Mouse (Mus musculus): Measurements from ENCODE around the gene Prex1.
A peak's percentile ranks its signal among the peaks of the same experiment; 100 is the strongest.

Gene Prex1

GRCm38 (mm10) chr2:166720416-166720815, 6.8 kb upstream of the Prex1 start:
- DNase-seq: no peak

GRCm38 (mm10) chr2:166719930-166720305, 6.3 kb upstream of the Prex1 start:
- DNase-seq: no peak

- no peak for DNase-seq
Measured at GRCm38 (mm10) chr2:166719301-166719929, 5.8 kb upstream of the Prex1 start.

- no peak for DNase-seq
Measured at GRCm38 (mm10) chr2:166716067-166716466, 2.4 kb upstream of the Prex1 start.

GRCm38 (mm10) chr2:166714427-166714699, 731 bp upstream of the Prex1 start:
- no peak for DNase-seq

- DNase-seq: peak; percentile 53
Measured at GRCm38 (mm10) chr2:166712801-166713689, 587 bp downstream of the Prex1 start.

GRCm38 (mm10) chr2:166712310-166712709, 1.3 kb downstream of the Prex1 start:
- no peak for DNase-seq

GRCm38 (mm10) chr2:166711681-166712132, 1.9 kb downstream of the Prex1 start:
- no peak for DNase-seq

- DNase-seq: no peak
Measured at GRCm38 (mm10) chr2:166709883-166710282, 3.7 kb downstream of the Prex1 start.

GRCm38 (mm10) chr2:166708304-166708703, 5.3 kb downstream of the Prex1 start:
- DNase-seq: no peak

GRCm38 (mm10) chr2:166706526-166706925, 7.1 kb downstream of the Prex1 start:
- no peak for DNase-seq

GRCm38 (mm10) chr2:166703491-166703890, 10.1 kb downstream of the Prex1 start:
- DNase-seq: no peak

GRCm38 (mm10) chr2:166702113-166702445, 11.6 kb downstream of the Prex1 start:
- DNase-seq: no peak

GRCm38 (mm10) chr2:166701248-166702112, 12.2 kb downstream of the Prex1 start:
- DNase-seq: no peak

GRCm38 (mm10) chr2:166700732-166701131, 12.9 kb downstream of the Prex1 start:
- no peak for DNase-seq

GRCm38 (mm10) chr2:166700116-166700515, 13.5 kb downstream of the Prex1 start:
- no peak for DNase-seq

GRCm38 (mm10) chr2:166699552-166699951, 14.1 kb downstream of the Prex1 start:
- no peak for DNase-seq

- no peak for DNase-seq
Measured at GRCm38 (mm10) chr2:166694616-166695015, 19.0 kb downstream of the Prex1 start.

- no peak for DNase-seq
Measured at GRCm38 (mm10) chr2:166693394-166693793, 20.2 kb downstream of the Prex1 start.

GRCm38 (mm10) chr2:166691602-166692509, 21.8 kb downstream of the Prex1 start:
- DNase-seq: no peak

GRCm38 (mm10) chr2:166686917-166687316, 26.7 kb downstream of the Prex1 start:
- DNase-seq: no peak

- DNase-seq: no peak
Measured at GRCm38 (mm10) chr2:166685824-166686223, 27.8 kb downstream of the Prex1 start.
